Comparison of ENCODE assay signal across 10 mouse cellular contexts in the genomic region with DNA sequence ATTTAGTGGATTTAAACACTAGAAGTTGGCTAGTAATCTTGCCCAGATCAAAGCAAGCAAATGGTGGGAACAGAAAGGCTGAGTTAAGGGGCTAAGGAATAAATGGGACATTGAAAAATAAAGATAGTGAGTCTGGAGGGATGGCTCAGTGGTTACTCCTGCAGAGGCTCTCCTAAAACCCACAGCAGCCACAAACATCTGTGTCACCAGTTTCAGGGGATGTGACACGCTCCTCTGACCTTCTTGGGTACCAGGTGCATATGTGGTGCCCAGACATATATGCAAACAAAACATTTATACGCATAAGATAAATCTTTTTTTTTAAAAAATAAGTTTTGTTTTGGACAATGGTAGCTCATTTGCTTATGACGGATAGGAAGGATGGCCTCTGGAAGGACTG. TPM values are rescaled to one million over a fixed set of nuclear protein-coding genes. Genes with fewer than 3 reads are reported as not detected.
DNase-seq lines count a peak whose midpoint lies in the region; ATAC-seq and TF ChIP-seq lines count a peak whose summit lies in the region.
"Had no signal": no experiment of that assay in that cellular context is flagged by ENCODE, and none has a peak within 500 bp of the region (broad histone marks: within the 10 kb centered on the region; RNA-seq: fewer than 3 reads in every experiment).

No protein-coding gene starts in this region.

- TF ChIP-seq EP300 in CH12.LX (IDR thresholded peaks at IDR 0.05; ENCODE audit: low read length), result peak; percentile 75
- TF ChIP-seq EP300 in liver, embryonic 14.5 days (IDR thresholded peaks at IDR 0.05; ENCODE audit: low read depth), result no peak

- peaks cover 10% of the 10 kb centered on the region for H3K4me1 ChIP-seq in hindbrain, embryonic 13.5 days (replicated peaks)
- H3K4me1 ChIP-seq in hindbrain, embryonic 12.5 days, result no peaks in the 10 kb centered on the region
- peaks cover 13 to 64% of the 10 kb centered on the region in 2 experiments for H3K4me1 ChIP-seq in CH12.LX (ENCODE audit: control insufficient read depth in 1 of 2, insufficient read depth in 2 of 2)
- H3K4me1 ChIP-seq in liver, embryonic 14.5 days (replicated peaks; ENCODE audit: control insufficient read depth in 2 of 2, insufficient read depth in 2 of 2, low read length in 1 of 2), result peaks cover 28 to 40% of the 10 kb centered on the region in 2 experiments

- H3K9me3 ChIP-seq in hindbrain, embryonic 13.5 days, result no peaks in the 10 kb centered on the region
- no peaks in the 10 kb centered on the region for H3K9me3 ChIP-seq in hindbrain, embryonic 12.5 days (replicated peaks)
- peaks cover 8% of the 10 kb centered on the region for H3K9me3 ChIP-seq in CH12.LX (replicated peaks; ENCODE audit: low read length)
- no peaks in the 10 kb centered on the region for H3K9me3 ChIP-seq in liver, embryonic 14.5 days (ENCODE audit: control insufficient read depth, low read length)

- TF ChIP-seq POLR2A in CH12.LX (IDR thresholded peaks at IDR 0.05; ENCODE audit: low read depth, low read length), result no peak

- 0 out of 2 replicates have a peak overlapping the region, but pooled peaks have one; percentile 5 for H3K27ac ChIP-seq in hindbrain, embryonic 13.5 days
- H3K27ac ChIP-seq in hindbrain, embryonic 12.5 days, result no peak overlapping the region
- no peak overlapping the region for H3K27ac ChIP-seq in CH12.LX (ENCODE audit: insufficient read depth, low read depth)
- peak overlapping the region; percentile 46; the same call in 1 of the 2 replicates for H3K27ac ChIP-seq in liver, embryonic 14.5 days
- H3K27ac ChIP-seq: left cerebral cortex, adult 2 months had no signal

- 92% methylated on average over 3 of the region's 3 CpGs for WGBS in hindbrain, embryonic 13.5 days
- WGBS in hindbrain, embryonic 12.5 days, result 90% methylated on average over 3 of the region's 3 CpGs
- WGBS in liver, embryonic 14.5 days (ENCODE audit: insufficient replicate concordance), result 84% methylated on average over 3 of the region's 3 CpGs

- H3K27me3 ChIP-seq in hindbrain, embryonic 13.5 days, result peaks cover 3% of the 10 kb centered on the region; the same call in 1 of the 2 replicates
- no peaks in the 10 kb centered on the region for H3K27me3 ChIP-seq in hindbrain, embryonic 12.5 days
- no peaks in the 10 kb centered on the region for H3K27me3 ChIP-seq in CH12.LX (replicated peaks)
- H3K27me3 ChIP-seq in liver, embryonic 14.5 days (ENCODE audit: control insufficient read depth, insufficient read depth, low read length), result no peaks in the 10 kb centered on the region

- H3K4me3 ChIP-seq in hindbrain, embryonic 13.5 days, result no peak overlapping the region
- no peak overlapping the region for H3K4me3 ChIP-seq in hindbrain, embryonic 12.5 days
- H3K4me3 ChIP-seq in CH12.LX (replicated peaks in 1 of 3; ENCODE audit: low read depth in 2 of 3, low read length in 2 of 3, poor library complexity in 1 of 3), result no peak overlapping the region
- H3K4me3 ChIP-seq in liver, embryonic 14.5 days (ENCODE audit: insufficient read depth in 1 of 2, low read depth in 2 of 2, low read length in 2 of 2), result no peak overlapping the region
- H3K4me3 ChIP-seq: left cerebral cortex, adult 2 months had no signal

- no peaks in the 10 kb centered on the region for H3K79me2 ChIP-seq in CH12.LX (replicated peaks; ENCODE audit: control insufficient read depth, extremely low read depth, insufficient read depth, poor library complexity, severe bottlenecking)

- ATAC-seq in hindbrain, embryonic 13.5 days (ENCODE audit: low FRiP score), result no peak
- no peak for ATAC-seq in hindbrain, embryonic 12.5 days (ENCODE audit: low FRiP score)
- ATAC-seq in liver, embryonic 14.5 days (ENCODE audit: insufficient read depth), result no peak
- ATAC-seq: activated CD4-positive, CD25-positive, alpha-beta regulatory T cell, adult 4 months; inflammation-experienced regulatory T-cells, adult 6 months had no signal

- no peak overlapping the region for H3K9ac ChIP-seq in hindbrain, embryonic 13.5 days
- no peak overlapping the region for H3K9ac ChIP-seq in hindbrain, embryonic 12.5 days
- H3K9ac ChIP-seq in CH12.LX (ENCODE audit: insufficient read depth, low read depth), result no peak overlapping the region
- H3K9ac ChIP-seq in liver, embryonic 14.5 days (replicated peaks), result no peak overlapping the region

- in situ Hi-C loops in CH12.LX (cut with MboI; ENCODE audit: low pct_ligation_motif_present, low pct_unique_long_range_greater_than_20kb, low sequenced_read_pairs), result no loop called here

- H3K4me2 ChIP-seq in hindbrain, embryonic 13.5 days, result no peak overlapping the region
- H3K4me2 ChIP-seq in hindbrain, embryonic 12.5 days (replicated peaks), result no peak overlapping the region
- H3K4me2 ChIP-seq in CH12.LX (ENCODE audit: insufficient read depth, low read depth, poor library complexity, severe bottlenecking), result no peak overlapping the region
- no peak overlapping the region for H3K4me2 ChIP-seq in liver, embryonic 14.5 days (ENCODE audit: low read depth)

- DNase-seq in CH12.LX (ENCODE audit: extremely low read depth), result peak; percentile 74
- no peak for DNase-seq in liver, embryonic 14.5 days (ENCODE audit: low read depth in 3 of 3, low spot score in 3 of 3)
- DNase-seq in thymus, postnatal 10 days (ENCODE audit: low spot score in 2 of 2), result peak; percentile 59 to 61
- DNase-seq in right cerebral cortex, postnatal 36 days (ENCODE audit: low spot score in 2 of 2), result no peak
- no peak for DNase-seq in layer of hippocampus, postnatal 25 days (ENCODE audit: extremely low spot score in 1 of 2, low spot score in 1 of 2)

- TF ChIP-seq CTCF in CH12.LX (conservative IDR thresholded peaks at IDR 0.05 in 1 of 2, IDR thresholded peaks at IDR 0.05 in 1 of 2; ENCODE audit: low read depth in 2 of 2, low read length in 2 of 2), result no peak
- no peak for TF ChIP-seq CTCF in liver, embryonic 14.5 days (IDR thresholded peaks at IDR 0.05; ENCODE audit: low read depth)

- H3K36me3 ChIP-seq in hindbrain, embryonic 13.5 days, result no peaks in the 10 kb centered on the region
- no peaks in the 10 kb centered on the region for H3K36me3 ChIP-seq in hindbrain, embryonic 12.5 days
- H3K36me3 ChIP-seq in CH12.LX (replicated peaks in 1 of 2; ENCODE audit: control insufficient read depth in 1 of 2, insufficient read depth in 1 of 2, low read length in 1 of 2), result peaks cover 0 to 6% of the 10 kb centered on the region in 2 experiments
- H3K36me3 ChIP-seq in liver, embryonic 14.5 days (replicated peaks; ENCODE audit: control insufficient read depth, insufficient read depth, low read depth), result no peaks in the 10 kb centered on the region

- TF ChIP-seq RAD21 in CH12.LX (IDR thresholded peaks at IDR 0.05; ENCODE audit: low read depth, low read length), result no peak

- dilution Hi-C loops in CH12.LX (cut with MboI; ENCODE audit: extremely low pct_ligation_motif_present, extremely low pct_unique_long_range_greater_than_20kb, low sequenced_read_pairs), result no loop called here

TF ChIP-seq in CH12.LX, 34 proteins besides CTCF, POLR2A, EP300 and RAD21:
- TF ChIP-seq USF2 (conservative IDR thresholded peaks at IDR 0.05; ENCODE audit: low read depth, low read length) (no peak), E2F4 (IDR thresholded peaks at IDR 0.05; ENCODE audit: insufficient replicate concordance, low read depth, low read length) (no peak), JUN (IDR thresholded peaks at IDR 0.05; ENCODE audit: insufficient read depth, low read depth, low read length) (no peak), MAX (IDR thresholded peaks at IDR 0.05; ENCODE audit: low read length) (no peak), JUND (conservative IDR thresholded peaks at IDR 0.05; ENCODE audit: low read depth, low read length) (no peak), USF1 (IDR thresholded peaks at IDR 0.05; ENCODE audit: low read depth, low read length) (no peak), CHD1 (IDR thresholded peaks at IDR 0.05; ENCODE audit: low read depth, low read length) (no peak), TCF12 (IDR thresholded peaks at IDR 0.05; ENCODE audit: low read depth, low read length) (peak; percentile 71), IRF4 (IDR thresholded peaks at IDR 0.05; ENCODE audit: low read depth, low read length) (peak; percentile 65; the same call in 1 of the 2 replicates), BHLHE40 (IDR thresholded peaks at IDR 0.05; ENCODE audit: low read depth, low read length) (peak; percentile 73), MEF2A (IDR thresholded peaks at IDR 0.05; ENCODE audit: borderline replicate concordance, low read depth, low read length) (no peak), TBP (conservative IDR thresholded peaks at IDR 0.05; ENCODE audit: low read depth, low read length) (no peak), ETS1 (conservative IDR thresholded peaks at IDR 0.05; ENCODE audit: low read depth, low read length) (peak; percentile 55)
TF ChIP-seq in CH12.LX: peak in this region for 4.

RNA-seq across cellular contexts. Expression of a gene that starts 25.6 kb away (rescaled TPM):
- polyA plus RNA-seq in hindbrain, embryonic 13.5 days (2015; fragmentation: Nextera tagmentation; extraction: Ambion mirVana), result 48.4 and 53.5 TPM in 2 replicates
- polyA plus RNA-seq in hindbrain, embryonic 12.5 days (2016; fragmentation: Nextera tagmentation; extraction: Ambion mirVana), result 60.7 and 65.4 TPM in 2 replicates
- total RNA-seq in CH12.LX (2012; rRNA removed) (32.1 and 32.8 TPM in 2 replicates), CH12.LX (2014; rRNA removed) (34.9 and 40.3 TPM in 2 replicates)
- 40.1 and 49.4 TPM in 2 replicates for polyA plus RNA-seq in CH12.LX (2012; ENCODE audit: insufficient read length, low read depth)
- polyA plus RNA-seq in liver, embryonic 14.5 days (2012; rRNA removed), result 9.3 and 11.6 TPM in 2 replicates
- polyA plus RNA-seq in liver, embryonic 14.5 days (2014; fragmentation: Nextera tagmentation; extraction: Ambion mirVana), result 15.4 and 16.2 TPM in 2 replicates
- total RNA-seq in layer of hippocampus, postnatal 25 days (2021), result 10 to 100 TPM; 48.8 to 55.6 TPM

RNA-seq across cellular contexts. Expression of a gene that starts 53.4 kb away (rescaled TPM):
- polyA plus RNA-seq in hindbrain, embryonic 13.5 days (2015; fragmentation: Nextera tagmentation; extraction: Ambion mirVana), result 10.1 and 11.1 TPM in 2 replicates
- polyA plus RNA-seq in hindbrain, embryonic 12.5 days (2016; fragmentation: Nextera tagmentation; extraction: Ambion mirVana), result 8.5 and 10.1 TPM in 2 replicates
- total RNA-seq in CH12.LX (2012; rRNA removed), result 27.5 and 32.1 TPM in 2 replicates
- total RNA-seq in CH12.LX (2014; rRNA removed), result 34.8 and 36.1 TPM in 2 replicates
- polyA plus RNA-seq in CH12.LX (2012; ENCODE audit: insufficient read length, low read depth), result 35.6 and 37.9 TPM in 2 replicates
- polyA plus RNA-seq in liver, embryonic 14.5 days (2012; rRNA removed), result 12.4 and 12.7 TPM in 2 replicates
- polyA plus RNA-seq in liver, embryonic 14.5 days (2014; fragmentation: Nextera tagmentation; extraction: Ambion mirVana), result 24.9 and 28.7 TPM in 2 replicates
- total RNA-seq in layer of hippocampus, postnatal 25 days (2021), result 10 to 100 TPM in 1 of 2 experiments, 1 to 10 TPM in 1; 9.7 to 11.2 TPM

Comparison
In these comparisons a context has a peak if more than half of its experiments do, and no peak if none do; other contexts are left out.
1. H3K27ac ChIP-seq: peak in hindbrain, embryonic 13.5 days (single experiment) and liver, embryonic 14.5 days (single experiment); none in hindbrain, embryonic 12.5 days (single experiment) and CH12.LX (single experiment).
2. DNase-seq: peak in CH12.LX (single experiment) and thymus, postnatal 10 days (2 of 2); none in liver, embryonic 14.5 days (0 of 3), right cerebral cortex, postnatal 36 days (0 of 2) and layer of hippocampus, postnatal 25 days (0 of 2).